Mouse (Mus musculus): ENCODE measurements around the gene Fut1.

- no peak for TF ChIP-seq CTCF (IDR thresholded peaks at IDR 0.05; ENCODE audit: extremely low read depth, insufficient read length, insufficient replicate concordance, low read depth, low read length)
- no peak for TF ChIP-seq POLR2A (IDR thresholded peaks at IDR 0.05; ENCODE audit: low read depth, low read length)
Observed at GRCm38 (mm10) chr7:45667761-45668160, 50.7 kb downstream of the Fut1 start.

All from small intestine, adult 2 months (tissue).